Mouse (Mus musculus): ENCODE measurements around the gene H2-Oa.
"Not testable (repeated sequence)": the region's sequence is repeated elsewhere in the genome, so short reads cannot be mapped to it uniquely, and the experiment has no call there.

The H2-Oa gene

DNA sequence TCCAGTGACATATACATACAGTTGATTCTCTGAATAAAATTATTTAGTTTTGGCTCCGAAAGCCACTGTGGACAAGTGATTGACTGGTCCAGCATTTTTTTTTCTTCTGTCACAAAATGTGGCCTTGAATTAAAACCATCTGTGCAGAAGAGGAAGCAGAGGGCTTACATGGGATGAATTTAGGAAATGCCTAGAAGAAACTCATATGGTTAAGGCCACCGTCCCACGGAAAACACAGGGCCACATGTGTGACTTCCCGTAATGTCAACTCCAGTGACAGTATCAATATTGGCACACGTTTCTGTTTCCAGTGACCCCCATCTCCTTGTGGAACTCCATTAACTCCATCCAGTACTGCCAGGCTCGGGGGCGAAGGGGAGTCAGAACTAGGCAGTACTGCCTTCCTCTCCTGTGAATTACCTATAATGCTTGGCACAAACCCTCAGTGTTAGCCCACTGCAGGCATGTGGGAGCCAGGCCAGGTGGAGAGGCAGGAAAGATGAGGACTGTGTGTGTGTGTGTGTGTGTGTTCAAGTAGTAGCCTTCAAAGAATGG lies 50.4 kb downstream of the H2-Oa start:
- no peak for DNase-seq (ENCODE audit: extremely low read depth, low read depth, low spot score)

DNA sequence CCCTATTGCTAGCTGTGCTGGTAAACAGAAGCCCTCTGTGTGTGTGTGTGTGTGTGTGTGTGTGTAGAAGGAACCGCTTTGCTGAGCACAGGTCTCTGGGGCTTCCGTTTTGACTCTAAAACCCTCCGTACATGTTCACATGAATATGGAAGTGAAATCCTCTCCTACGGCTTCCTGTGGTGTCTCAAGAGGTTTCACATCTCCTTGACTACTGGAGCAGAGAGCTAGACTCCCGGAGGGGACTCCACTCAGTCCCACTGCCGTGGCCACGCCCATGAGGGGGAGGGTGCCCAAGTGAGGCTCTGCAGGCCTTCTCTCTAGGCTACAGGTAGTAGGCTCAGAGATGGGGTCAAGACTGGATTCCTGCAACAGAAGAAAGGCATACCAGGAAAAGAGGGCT lies 50.9 kb downstream of the H2-Oa start, which contains the start of gene H2-DMb2:
Gene H2-DMb2, plus strand, starts transcription at position 275 of the 400 bp plus-strand sequence.
- DNase-seq (ENCODE audit: extremely low read depth, low read depth, low spot score) = no peak

DNA sequence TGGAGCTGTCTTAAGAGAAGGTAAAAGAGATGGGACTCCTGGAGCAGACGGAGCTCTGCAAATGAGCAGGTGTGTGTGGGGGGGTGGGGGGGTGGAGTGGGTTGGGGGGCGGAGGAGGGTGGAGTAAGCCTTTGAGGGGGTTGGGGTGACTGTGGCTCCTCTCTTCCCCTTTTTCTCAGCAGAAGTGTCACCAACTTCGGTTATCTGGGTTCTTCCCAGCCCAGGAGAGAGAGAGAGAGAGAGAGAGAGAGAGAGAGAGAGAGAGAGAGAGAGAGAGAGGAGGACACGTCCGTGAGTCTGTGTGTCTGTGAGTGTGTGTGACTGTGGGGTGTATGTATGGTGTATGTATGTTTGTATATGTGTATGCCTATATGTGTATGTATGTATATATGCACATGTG lies 51.3 kb downstream of the H2-Oa start:
- no peak for DNase-seq (ENCODE audit: extremely low read depth, low read depth, low spot score)

DNA sequence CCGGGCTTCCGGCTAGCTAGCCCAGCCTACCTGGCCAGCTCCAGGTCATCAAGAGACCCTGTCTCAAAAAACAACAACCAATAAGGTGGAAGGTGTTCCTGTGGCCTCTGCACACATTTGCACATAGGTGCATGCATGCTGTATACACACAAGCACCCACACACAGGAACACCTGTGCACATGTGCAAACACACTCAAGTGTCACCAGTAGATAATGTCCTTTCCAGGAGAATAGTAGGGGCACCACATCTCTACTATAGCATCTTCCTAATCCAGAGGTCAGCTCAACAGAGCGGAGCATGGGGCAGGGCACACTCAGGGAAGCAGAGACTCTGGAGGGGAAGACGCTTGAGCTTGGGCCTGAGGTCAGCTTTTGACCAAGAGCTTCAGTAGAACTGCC lies 52.1 kb downstream of the H2-Oa start:
- DNase-seq (ENCODE audit: extremely low read depth, low read depth, low spot score) = not testable (repeated sequence)

Measured in fat pad, adult 2 months (tissue).